In genomic region chr15:97766194-97766593, GRCm38 (mm10) we compare ENCODE assay signal across 9 mouse cellular contexts. TPM values are rescaled to one million over a fixed set of nuclear protein-coding genes. Genes with fewer than 3 reads are reported as not detected.
A peak's percentile ranks its signal among the peaks of the same experiment; 100 is the strongest.
DNase-seq lines count a peak whose midpoint lies in the region; ATAC-seq and TF ChIP-seq lines count a peak whose summit lies in the region.
"Had no signal": no experiment of that assay in that cellular context is flagged by ENCODE, and none has a peak within 500 bp of the region (broad histone marks: within the 10 kb centered on the region; RNA-seq: fewer than 3 reads in every experiment).

No protein-coding gene starts in this region.

- WGBS in embryonic facial prominence, embryonic 14.5 days, result 24% methylated on average over 8 of the region's 8 CpGs
- 26% methylated on average over 8 of the region's 8 CpGs for WGBS in limb, embryonic 12.5 days
- 32% methylated on average over 8 of the region's 8 CpGs for WGBS in stomach, embryonic 15.5 days

- H3K27me3 ChIP-seq in E14TG2a.4 (ENCODE audit: insufficient read depth, low read length), result peaks cover 52% of the 10 kb centered on the region
- peaks cover 16% of the 10 kb centered on the region for H3K27me3 ChIP-seq in embryonic facial prominence, embryonic 14.5 days (replicated peaks; ENCODE audit: control insufficient read depth, insufficient read depth, low read length)
- peaks cover 36% of the 10 kb centered on the region for H3K27me3 ChIP-seq in limb, embryonic 12.5 days
- peaks cover 21% of the 10 kb centered on the region for H3K27me3 ChIP-seq in stomach, embryonic 15.5 days (replicated peaks)
- H3K27me3 ChIP-seq: Patski had no signal

- ATAC-seq in embryonic facial prominence, embryonic 14.5 days (ENCODE audit: low read depth), result no peak
- ATAC-seq in limb, embryonic 12.5 days (ENCODE audit: insufficient number of reproducible peaks, insufficient read depth, low FRiP score, low TSS enrichment, low read depth), result no peak
- no peak for ATAC-seq in stomach, embryonic 15.5 days (ENCODE audit: insufficient read depth, low FRiP score, low read depth)
- ATAC-seq: Patski had no signal

- H3K4me3 ChIP-seq in E14TG2a.4 (replicated peaks; ENCODE audit: low read length), result peak overlapping the region; percentile 79
- peak overlapping the region; percentile 42 for H3K4me3 ChIP-seq in embryonic facial prominence, embryonic 14.5 days (ENCODE audit: low read depth, low read length)
- peak overlapping the region; percentile 43 for H3K4me3 ChIP-seq in limb, embryonic 12.5 days (replicated peaks)
- H3K4me3 ChIP-seq in stomach, embryonic 15.5 days (replicated peaks), result peak overlapping the region; percentile 55

- 0 out of 2 replicates have a peak overlapping the region, but pooled peaks have one; percentile 64 for H3K9ac ChIP-seq in embryonic facial prominence, embryonic 14.5 days (ENCODE audit: low read depth, low read length)
- H3K9ac ChIP-seq in limb, embryonic 12.5 days (replicated peaks), result peak overlapping the region; percentile 47; the same call in 1 of the 2 replicates
- no peak overlapping the region for H3K9ac ChIP-seq in stomach, embryonic 15.5 days

- TF ChIP-seq CTCF in E14TG2a.4 (conservative IDR thresholded peaks at IDR 0.05; ENCODE audit: low read length), result no peak

- peak; percentile 49 for DNase-seq in kidney, adult 18-20 months
- no peak for DNase-seq in kidney, adult 8-10 months
- no peak for DNase-seq in embryonic facial prominence, embryonic 14.5 days (ENCODE audit: low spot score)
- DNase-seq in adipocyte (ENCODE audit: low spot score), result no peak
- DNase-seq in urinary bladder, postnatal 36 days (ENCODE audit: low spot score in 2 of 2), result no peak

- H3K27ac ChIP-seq in embryonic facial prominence, embryonic 14.5 days (replicated peaks; ENCODE audit: low read depth, low read length), result no peak overlapping the region
- H3K27ac ChIP-seq in limb, embryonic 12.5 days, result no peak overlapping the region
- H3K27ac ChIP-seq in stomach, embryonic 15.5 days, result no peak overlapping the region

- peak overlapping the region; percentile 82 for H3K4me2 ChIP-seq in embryonic facial prominence, embryonic 14.5 days (ENCODE audit: low read depth, low read length)
- H3K4me2 ChIP-seq in limb, embryonic 12.5 days, result peak overlapping the region; percentile 78
- H3K4me2 ChIP-seq in stomach, embryonic 15.5 days, result peak overlapping the region; percentile 97

- H3K36me3 ChIP-seq in E14TG2a.4 (ENCODE audit: insufficient read depth, low read length), result no peaks in the 10 kb centered on the region
- H3K36me3 ChIP-seq in embryonic facial prominence, embryonic 14.5 days (ENCODE audit: control insufficient read depth, insufficient read depth, low read length), result no peaks in the 10 kb centered on the region
- H3K36me3 ChIP-seq in limb, embryonic 12.5 days, result no peaks in the 10 kb centered on the region
- no peaks in the 10 kb centered on the region for H3K36me3 ChIP-seq in stomach, embryonic 15.5 days

- H3K9me3 ChIP-seq in E14TG2a.4 (ENCODE audit: low read length), result peaks cover 12% of the 10 kb centered on the region
- H3K9me3 ChIP-seq in embryonic facial prominence, embryonic 14.5 days (ENCODE audit: control insufficient read depth, low read length), result no peaks in the 10 kb centered on the region
- no peaks in the 10 kb centered on the region for H3K9me3 ChIP-seq in limb, embryonic 12.5 days
- no peaks in the 10 kb centered on the region for H3K9me3 ChIP-seq in stomach, embryonic 15.5 days

- H3K4me1 ChIP-seq in E14TG2a.4 (replicated peaks; ENCODE audit: low read depth, low read length), result peaks cover 70% of the 10 kb centered on the region
- peaks cover 23% of the 10 kb centered on the region for H3K4me1 ChIP-seq in embryonic facial prominence, embryonic 14.5 days (ENCODE audit: control insufficient read depth, insufficient read depth, low read length)
- peaks cover 57% of the 10 kb centered on the region for H3K4me1 ChIP-seq in limb, embryonic 12.5 days (replicated peaks)
- peaks cover 24% of the 10 kb centered on the region for H3K4me1 ChIP-seq in stomach, embryonic 15.5 days

RNA-seq across cellular contexts. Expression of gene Rapgef3, which starts 1.6 kb away (rescaled TPM):
- polyA plus RNA-seq in embryonic facial prominence, embryonic 14.5 days (2014; fragmentation: Nextera tagmentation; extraction: Ambion mirVana), result 8.0 and 8.3 TPM in 2 replicates
- 10.1 and 11.1 TPM in 2 replicates for polyA plus RNA-seq in limb, embryonic 12.5 days (2016; fragmentation: Nextera tagmentation; extraction: Ambion mirVana)
- polyA plus RNA-seq in stomach, embryonic 15.5 days (2015; fragmentation: Nextera tagmentation; extraction: Ambion mirVana), result 9.0 and 10.0 TPM in 2 replicates

RNA-seq across cellular contexts. Expression of gene Slc48a1, which starts 12.1 kb away (rescaled TPM):
- 37.5 and 41.9 TPM in 2 replicates for polyA plus RNA-seq in embryonic facial prominence, embryonic 14.5 days (2014; fragmentation: Nextera tagmentation; extraction: Ambion mirVana)
- polyA plus RNA-seq in limb, embryonic 12.5 days (2016; fragmentation: Nextera tagmentation; extraction: Ambion mirVana), result 34.2 and 36.6 TPM in 2 replicates
- polyA plus RNA-seq in stomach, embryonic 15.5 days (2015; fragmentation: Nextera tagmentation; extraction: Ambion mirVana), result 29.6 and 41.9 TPM in 2 replicates

RNA-seq across cellular contexts. Expression of gene Endou, which starts 35.1 kb away (rescaled TPM):
- polyA plus RNA-seq in embryonic facial prominence, embryonic 14.5 days (2014; fragmentation: Nextera tagmentation; extraction: Ambion mirVana), result 4.1 and 6.2 TPM in 2 replicates
- 0.14 and 0.23 TPM in 2 replicates for polyA plus RNA-seq in limb, embryonic 12.5 days (2016; fragmentation: Nextera tagmentation; extraction: Ambion mirVana)
- polyA plus RNA-seq in stomach, embryonic 15.5 days (2015; fragmentation: Nextera tagmentation; extraction: Ambion mirVana), result 0.35 and 2.2 TPM in 2 replicates
